Mouse (Mus musculus) subcutaneous adipose tissue, adult 2 months (tissue): ENCODE results near the gene Hexim2. TPM values are rescaled to one million over a fixed set of nuclear protein-coding genes. Genes with fewer than 3 reads are reported as not detected.

Source experiments
- polyA plus RNA-seq: library from polyadenylated mRNA; depleted of rRNA; stranded (reverse); fragments of >200 nt; gene quantifications from 2 replicates; pipeline ENCODE4 v1.2.3, GENCODE M21; 2012; ENCODE audit warnings: low replicate concordance; rRNA removed

The Hexim2 gene
- polyA plus RNA-seq = 6.4 and 7.4 TPM in 2 replicates

GRCm38 (mm10) chr11:103131701-103132575, at the start of gene Hexim2:
TSS of gene Hexim2 (plus strand) at chr11:103132429.

GRCm38 (mm10) chr11:103101481-103101865, 30.8 kb upstream of the Hexim2 start, which contains the start of the genes Plcd3 and Acbd4:
TSS of gene Plcd3 (minus strand) at chr11:103101658.
TSS of gene Acbd4 (plus strand) at chr11:103101682.

GRCm38 (mm10) chr11:103116008-103116818, 16.0 kb upstream of the Hexim2 start, which contains the start of gene Hexim1:
TSS of gene Hexim1 (plus strand) at chr11:103116231.

GRCm38 (mm10) chr11:103170494-103171285, 38.5 kb downstream of the Hexim2 start, which contains the start of gene Fmnl1:
TSS of gene Fmnl1 (plus strand) at chr11:103171107.

Other genes with a start within 250 kb of the Hexim2 start
- not detected in 2 replicates for gene Fam187a, start 247.3 kb upstream of the Hexim2 start, polyA plus RNA-seq
- gene Gfap, start 231.5 kb upstream of the Hexim2 start, polyA plus RNA-seq = 0.06 and 2.0 TPM in 2 replicates
- gene Kif18b, start 207.3 kb upstream of the Hexim2 start, polyA plus RNA-seq = 0.70 and 5.4 TPM in 2 replicates
- gene C1ql1, start 185.7 kb upstream of the Hexim2 start, polyA plus RNA-seq = 1.4 TPM in 1 of 2 replicates, not detected in the other
- 62.6 and 79.6 TPM in 2 replicates for gene Nmt1, start 104.2 kb upstream of the Hexim2 start, polyA plus RNA-seq
- 73.9 and 113 TPM in 2 replicates for gene Dcakd, start 104.1 kb upstream of the Hexim2 start, polyA plus RNA-seq
- 17.3 and 39.0 TPM in 2 replicates for gene Plcd3, start 30.8 kb upstream of the Hexim2 start, polyA plus RNA-seq
- gene Acbd4, start 30.7 kb upstream of the Hexim2 start, polyA plus RNA-seq = 112 and 241 TPM in 2 replicates
- 19.2 and 30.7 TPM in 2 replicates for gene Hexim1, start 16.2 kb upstream of the Hexim2 start, polyA plus RNA-seq
- gene Fmnl1, start 38.7 kb downstream of the Hexim2 start, polyA plus RNA-seq = 15.2 and 22.9 TPM in 2 replicates
- gene 1700023F06Rik, start 76.1 kb downstream of the Hexim2 start, polyA plus RNA-seq = 0.24 and 0.34 TPM in 2 replicates
- not detected in 2 replicates for gene Spata32, start 86.0 kb downstream of the Hexim2 start, polyA plus RNA-seq
- gene Map3k14, start 135.0 kb downstream of the Hexim2 start, polyA plus RNA-seq = 6.4 and 18.6 TPM in 2 replicates
- 24.3 and 30.8 TPM in 2 replicates for gene Arhgap27, start 231.3 kb downstream of the Hexim2 start, polyA plus RNA-seq